Mouse (Mus musculus) embryo, embryonic 10 days (tissue): ENCODE measurements around the gene Ppef1.
"Not testable (repeated sequence)": the region's sequence is repeated elsewhere in the genome, so short reads cannot be mapped to it uniquely, and the experiment has no call there.

Experiments
- DNase-seq: peaks from one replicate; pipeline ENCODE4 v3.0.0-alpha.2; 2015; ENCODE audit warnings: low spot score

Gene Ppef1

DNA sequence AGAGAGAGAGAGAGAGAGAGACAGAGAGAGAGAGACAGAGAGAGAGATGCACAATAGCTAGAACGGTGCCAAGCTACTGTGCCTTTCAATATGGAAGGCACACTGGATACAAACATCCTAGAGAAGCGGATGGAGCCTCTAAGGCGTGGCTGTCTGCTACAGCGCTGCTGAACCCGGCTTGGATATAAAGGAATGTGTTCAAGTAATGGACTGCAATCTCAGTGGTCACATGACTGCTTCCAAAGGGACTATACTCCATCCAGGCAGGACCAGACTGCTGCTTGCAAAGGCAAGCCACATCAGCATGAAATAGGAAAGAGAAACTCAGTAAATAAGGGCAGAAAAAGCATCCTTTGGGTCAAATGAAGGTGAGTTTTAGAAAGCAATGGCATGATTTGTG lies at the start of gene Ppef1:
TSS of gene Ppef1 (minus strand) at position 116 of the 400 bp plus-strand sequence.
- DNase-seq: no peak

DNA sequence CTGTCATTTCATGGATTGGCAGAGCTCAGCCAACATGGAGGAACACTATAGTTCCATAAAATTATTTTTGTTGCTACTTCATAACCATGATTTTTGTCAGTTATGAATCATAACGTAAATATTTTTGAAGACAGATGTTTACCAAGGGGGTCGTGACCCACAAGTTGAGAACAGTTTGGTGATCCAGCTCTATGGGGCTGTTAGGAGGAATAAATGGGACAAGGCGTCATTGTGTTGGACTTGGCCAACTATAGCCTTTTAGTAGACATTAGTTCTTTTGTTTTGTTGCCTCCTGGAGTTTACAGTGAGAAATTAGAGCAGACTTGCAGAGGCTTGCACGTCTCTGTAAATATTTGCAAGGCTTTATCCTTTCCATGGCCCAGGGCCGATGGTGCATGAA lies 46.7 kb upstream of the Ppef1 start:
- no peak for DNase-seq

DNA sequence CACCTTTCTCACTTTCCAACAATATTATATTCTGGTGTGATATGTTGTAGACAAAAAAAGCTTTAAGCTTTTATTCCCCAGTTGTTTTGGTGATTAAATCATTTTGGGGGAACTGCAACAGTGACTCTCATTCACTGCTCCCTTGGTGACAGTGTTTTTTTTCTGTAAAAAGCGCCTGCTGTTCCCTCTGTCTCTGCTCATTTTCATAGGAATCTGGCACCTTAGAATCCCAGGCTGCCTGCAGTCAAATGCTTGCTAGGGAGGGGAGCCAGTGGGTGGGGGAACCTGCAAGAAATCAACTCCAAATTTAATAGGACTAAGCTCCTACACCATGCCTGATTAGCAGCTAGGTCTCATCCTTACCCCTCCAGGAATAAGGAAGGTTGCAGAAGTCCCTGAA lies 37.5 kb upstream of the Ppef1 start:
- no peak for DNase-seq

- DNase-seq: not testable (repeated sequence)
Observed at GRCm38 (mm10) chrX:160769622-160770021, 34.1 kb upstream of the Ppef1 start.

- DNase-seq: no peak
Observed at GRCm38 (mm10) chrX:160767713-160768112, 32.1 kb upstream of the Ppef1 start, which contains the start of gene Rs1. Gene Rs1, plus strand, starts transcription at chrX:160768013.

DNA sequence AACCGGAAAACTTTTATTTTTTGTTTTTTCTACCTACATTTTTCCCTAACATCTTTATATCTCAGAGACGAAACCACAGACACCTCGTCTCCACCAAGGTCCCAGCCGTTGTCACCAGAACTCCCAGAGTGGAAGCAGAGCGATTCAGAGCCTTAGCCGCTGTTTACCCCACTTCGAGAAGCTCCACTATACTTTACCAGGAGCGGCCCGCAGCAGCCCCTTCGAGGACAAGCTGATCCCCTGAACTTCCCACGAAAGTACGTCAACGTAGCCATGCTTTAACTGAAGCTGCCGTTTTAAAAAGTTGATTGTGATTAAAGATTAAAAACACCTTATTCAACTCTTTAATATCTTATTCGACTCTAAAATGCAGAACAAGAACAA lies 30.7 kb upstream of the Ppef1 start:
- DNase-seq: peak; percentile 39

DNA sequence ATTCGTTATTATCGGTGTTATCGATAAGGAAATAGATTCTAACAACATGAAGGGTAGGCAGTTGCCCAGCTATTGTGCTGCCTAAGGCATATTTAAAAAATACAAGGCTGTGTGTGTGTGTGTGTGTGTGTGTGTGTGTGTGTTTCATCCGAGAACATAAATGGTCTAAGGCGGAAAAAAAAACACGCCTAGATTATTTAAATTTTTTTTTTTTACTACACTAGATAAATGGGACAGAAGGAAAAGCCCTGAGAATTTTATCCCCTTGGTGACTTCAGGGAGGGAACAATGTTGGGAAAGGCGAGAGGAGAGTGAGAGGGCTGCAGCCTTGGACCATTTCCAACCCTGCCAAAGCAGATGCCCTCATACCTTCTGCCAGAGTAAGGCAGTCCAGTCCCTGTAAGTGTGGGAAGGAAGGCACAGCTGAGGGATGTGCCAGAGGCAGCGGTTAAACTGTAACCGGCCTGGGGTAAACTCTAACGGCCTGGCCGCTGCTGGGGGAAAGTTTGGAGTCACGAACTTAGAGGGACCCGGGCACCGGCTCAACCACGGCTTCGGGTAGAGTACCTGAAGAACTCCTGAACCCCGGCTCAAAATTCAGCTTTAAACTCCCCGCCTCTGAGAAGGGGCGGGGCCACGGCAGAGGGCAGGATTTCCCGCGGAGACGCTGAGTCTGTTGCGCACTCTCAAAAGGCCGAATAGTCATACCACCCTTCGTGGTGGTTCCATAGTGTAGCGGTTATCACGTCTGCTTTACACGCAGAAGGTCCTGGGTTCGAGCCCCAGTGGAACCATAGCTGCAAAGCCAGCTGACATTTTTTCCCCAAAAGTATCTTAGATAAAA lies 30.0 kb upstream of the Ppef1 start:
- peak; percentile 84 for DNase-seq

DNA sequence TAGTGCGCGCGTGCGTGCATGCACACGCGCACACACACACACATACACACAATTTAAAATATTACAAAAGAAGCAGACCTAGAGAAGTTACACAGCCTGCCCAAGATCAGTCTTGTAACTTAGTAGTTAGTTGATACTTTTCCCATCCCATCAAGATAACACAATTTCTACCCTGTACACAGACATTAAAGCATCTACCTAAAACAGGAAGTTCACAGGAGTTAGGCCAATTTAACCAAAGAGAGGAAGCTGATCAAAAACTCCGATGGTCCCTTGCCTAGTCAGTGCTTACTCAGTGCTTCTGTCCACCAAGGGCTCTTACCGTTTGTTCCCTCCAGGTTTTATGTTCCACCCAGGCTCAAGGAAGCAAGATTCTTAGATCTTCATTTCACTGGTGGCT lies 15.2 kb upstream of the Ppef1 start:
- no peak for DNase-seq

DNA sequence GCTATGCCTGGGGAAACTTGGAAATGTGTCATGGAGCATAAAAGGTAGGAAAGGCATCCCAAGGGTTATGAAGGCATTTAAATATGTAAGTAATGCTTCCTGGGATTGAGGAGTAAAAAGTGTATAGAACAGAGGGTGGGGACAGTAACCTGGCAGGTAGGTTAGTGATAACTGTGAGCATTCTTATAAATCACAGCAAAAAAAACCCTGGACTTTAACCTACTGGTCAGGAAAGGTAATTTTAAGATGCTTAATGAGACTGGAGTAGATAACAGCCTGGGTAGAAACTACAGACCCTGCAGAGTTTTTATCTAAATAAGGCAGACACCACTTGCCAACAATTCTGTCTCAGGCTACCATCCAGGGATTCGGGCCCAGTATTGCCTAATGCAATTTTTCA lies 13.1 kb upstream of the Ppef1 start:
- DNase-seq: no peak

DNA sequence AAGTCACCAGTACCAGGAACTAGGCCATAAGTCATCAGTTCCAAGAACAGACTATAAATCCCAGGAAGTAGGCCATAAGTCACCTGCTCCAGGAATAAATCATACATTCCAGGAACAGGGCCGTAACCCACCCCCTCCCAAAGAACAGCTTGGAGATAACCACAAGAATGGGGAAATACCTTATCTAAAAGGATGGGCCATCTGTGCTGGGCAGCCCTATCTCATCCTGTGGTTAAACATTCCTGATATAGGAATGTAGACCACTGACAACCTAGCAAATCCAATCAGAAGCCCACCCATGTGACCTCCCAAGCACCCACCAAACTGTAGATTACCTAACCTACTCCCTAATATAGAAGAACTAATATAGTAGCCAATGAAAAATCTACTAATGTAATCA lies 9.8 kb upstream of the Ppef1 start:
- DNase-seq: no peak

DNA sequence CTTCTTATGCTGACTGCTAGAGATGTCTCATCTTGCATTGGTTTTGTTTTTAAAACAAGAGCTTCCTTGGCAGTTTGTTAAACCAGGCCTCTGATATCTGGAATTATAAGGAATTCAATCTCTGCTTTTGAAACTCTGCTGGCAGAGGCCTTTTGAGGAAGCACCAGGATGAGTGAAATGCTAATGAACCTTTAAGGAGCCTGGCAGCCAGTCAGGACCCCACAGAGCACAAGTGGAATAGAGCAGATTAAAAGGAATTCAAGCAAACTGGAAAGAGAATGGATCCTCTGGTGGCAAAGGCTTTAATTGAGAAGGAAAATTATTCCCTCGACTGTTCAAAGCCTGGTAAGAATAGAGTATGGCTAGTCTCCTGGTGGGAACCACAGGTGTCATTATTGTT lies 36.4 kb downstream of the Ppef1 start:
- no peak for DNase-seq

- no peak for DNase-seq
Observed at GRCm38 (mm10) chrX:160691559-160691958, 44.0 kb downstream of the Ppef1 start.

DNA sequence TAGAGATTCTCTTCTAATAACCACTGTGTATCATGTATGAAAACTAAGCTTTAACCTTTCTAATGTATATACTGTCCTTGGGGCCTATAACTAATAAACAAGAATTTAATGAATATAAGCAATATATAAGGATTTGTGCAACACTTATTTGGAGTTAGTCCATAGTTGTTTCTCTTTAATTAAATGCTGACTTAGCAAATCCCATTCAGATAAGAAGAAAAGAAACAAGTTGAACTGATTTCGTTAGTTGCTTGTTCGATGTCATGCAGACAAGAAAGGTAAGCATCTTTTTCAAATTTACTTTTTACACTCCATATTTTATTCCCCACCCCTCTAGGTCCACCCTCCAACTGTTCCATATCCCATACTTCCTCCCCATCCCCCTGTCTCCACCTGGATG lies 45.5 kb downstream of the Ppef1 start:
- no peak for DNase-seq

DNA sequence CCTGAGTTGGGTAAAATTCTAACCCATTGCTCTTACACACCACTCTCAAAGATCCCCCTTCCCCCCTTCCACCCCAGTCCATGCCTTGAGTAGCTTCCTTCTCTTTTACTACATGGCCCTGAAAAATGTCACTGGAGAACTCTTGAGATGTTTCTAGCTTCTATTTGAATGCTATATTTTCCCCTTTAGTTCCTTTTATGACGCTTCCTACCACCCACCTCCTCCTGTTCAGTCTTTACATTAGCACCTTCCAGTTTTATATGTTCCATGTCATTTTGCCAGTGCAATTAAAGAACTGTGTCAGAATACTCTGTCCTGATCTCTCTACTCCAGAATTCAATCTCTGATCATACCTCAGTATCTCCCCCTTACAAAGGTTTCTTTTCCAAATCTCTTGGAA lies 65.6 kb downstream of the Ppef1 start:
- DNase-seq: no peak

GRCm38 (mm10) chrX:160610882-160611644 lies 124.5 kb downstream of the Ppef1 start:
- peak; percentile 12 for DNase-seq

- DNase-seq: no peak
Observed at GRCm38 (mm10) chrX:160610482-160610881, 125.1 kb downstream of the Ppef1 start.

DNA sequence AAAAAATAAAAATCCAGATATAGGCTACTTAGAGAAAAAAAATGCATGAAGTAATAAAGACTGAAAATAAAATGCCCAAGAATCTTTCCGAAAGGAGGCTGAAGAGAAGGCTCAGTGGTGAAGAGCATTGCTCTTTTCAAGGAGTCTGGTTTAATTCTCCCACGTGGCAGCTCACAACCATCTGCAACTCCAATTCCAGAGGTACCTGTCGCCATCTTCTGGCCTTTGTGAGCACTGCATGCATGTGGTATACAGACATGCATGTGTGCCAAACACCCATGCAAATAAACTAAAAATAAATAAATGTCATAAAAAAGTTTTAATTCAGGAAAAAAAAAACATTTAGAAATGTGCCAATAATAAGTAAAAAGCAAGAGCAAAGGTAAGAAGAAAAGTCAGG lies 125.7 kb downstream of the Ppef1 start:
- peak; percentile 71 for DNase-seq

DNA sequence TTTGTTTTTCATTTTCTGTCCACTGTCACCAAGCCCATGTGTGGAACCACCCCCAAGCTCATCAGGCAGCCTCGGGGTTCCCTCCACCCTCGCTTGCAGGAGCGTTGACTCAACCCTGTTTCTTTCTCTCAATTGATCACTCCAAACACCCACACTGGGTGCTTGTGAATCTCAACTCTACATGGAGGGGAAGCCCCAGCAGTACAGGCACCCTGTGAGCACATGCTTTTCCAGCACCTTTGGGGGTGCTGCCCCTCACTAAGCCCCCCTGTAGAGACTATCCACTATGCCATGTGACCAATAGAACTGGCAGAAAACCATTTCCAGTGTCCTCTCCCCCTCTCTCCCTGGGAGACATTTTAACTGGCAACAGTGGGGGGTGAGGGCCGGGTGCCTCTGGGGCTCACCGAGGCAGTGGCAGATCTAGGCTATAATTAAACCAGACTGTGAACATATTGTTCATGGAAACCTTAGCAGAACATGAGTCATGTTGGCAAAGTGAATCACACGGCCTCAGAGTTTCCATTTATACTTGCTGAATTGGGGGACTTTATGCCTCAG lies 131.5 kb downstream of the Ppef1 start:
- DNase-seq: no peak

- no peak for DNase-seq
Observed at GRCm38 (mm10) chrX:160603316-160603715, 132.2 kb downstream of the Ppef1 start.

DNA sequence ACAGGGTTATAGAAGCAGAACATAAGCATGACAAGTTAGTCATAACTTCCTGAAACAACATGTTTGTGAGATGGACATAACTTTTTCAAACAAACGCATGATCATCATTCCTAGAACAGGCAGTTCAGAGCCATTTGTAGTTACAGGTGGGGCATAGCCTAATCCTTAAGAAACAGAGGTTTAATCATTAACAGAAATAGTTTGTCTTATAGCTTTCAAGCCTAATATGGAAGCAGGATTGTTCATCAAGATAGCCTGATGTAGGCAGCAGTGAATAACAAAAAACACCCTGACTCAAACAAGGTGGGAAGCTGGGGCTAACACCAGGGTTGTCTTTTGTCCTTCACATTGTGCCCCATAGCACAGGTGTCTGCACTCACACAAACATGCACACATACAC lies 132.8 kb downstream of the Ppef1 start:
- DNase-seq: no peak

DNA sequence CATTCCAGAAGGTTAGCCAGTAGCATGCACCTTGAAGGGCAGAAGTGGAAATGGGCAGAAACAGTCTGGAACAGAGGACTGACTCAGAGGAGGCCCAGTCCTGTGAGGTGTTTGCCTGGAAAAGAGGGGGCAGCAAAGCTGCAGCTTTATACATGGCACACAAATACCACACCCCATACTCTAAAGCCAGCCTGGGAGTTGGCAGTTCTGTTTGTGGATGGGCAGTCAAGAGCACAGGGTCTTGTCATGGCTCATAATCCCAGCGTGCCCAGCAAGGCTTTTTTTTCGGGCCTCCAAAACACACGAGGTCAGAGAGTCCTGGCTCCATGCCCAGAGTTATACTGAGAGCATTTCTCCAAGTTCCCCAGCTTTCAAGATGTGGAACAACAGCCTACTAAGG lies 134.5 kb downstream of the Ppef1 start:
- no peak for DNase-seq

DNA sequence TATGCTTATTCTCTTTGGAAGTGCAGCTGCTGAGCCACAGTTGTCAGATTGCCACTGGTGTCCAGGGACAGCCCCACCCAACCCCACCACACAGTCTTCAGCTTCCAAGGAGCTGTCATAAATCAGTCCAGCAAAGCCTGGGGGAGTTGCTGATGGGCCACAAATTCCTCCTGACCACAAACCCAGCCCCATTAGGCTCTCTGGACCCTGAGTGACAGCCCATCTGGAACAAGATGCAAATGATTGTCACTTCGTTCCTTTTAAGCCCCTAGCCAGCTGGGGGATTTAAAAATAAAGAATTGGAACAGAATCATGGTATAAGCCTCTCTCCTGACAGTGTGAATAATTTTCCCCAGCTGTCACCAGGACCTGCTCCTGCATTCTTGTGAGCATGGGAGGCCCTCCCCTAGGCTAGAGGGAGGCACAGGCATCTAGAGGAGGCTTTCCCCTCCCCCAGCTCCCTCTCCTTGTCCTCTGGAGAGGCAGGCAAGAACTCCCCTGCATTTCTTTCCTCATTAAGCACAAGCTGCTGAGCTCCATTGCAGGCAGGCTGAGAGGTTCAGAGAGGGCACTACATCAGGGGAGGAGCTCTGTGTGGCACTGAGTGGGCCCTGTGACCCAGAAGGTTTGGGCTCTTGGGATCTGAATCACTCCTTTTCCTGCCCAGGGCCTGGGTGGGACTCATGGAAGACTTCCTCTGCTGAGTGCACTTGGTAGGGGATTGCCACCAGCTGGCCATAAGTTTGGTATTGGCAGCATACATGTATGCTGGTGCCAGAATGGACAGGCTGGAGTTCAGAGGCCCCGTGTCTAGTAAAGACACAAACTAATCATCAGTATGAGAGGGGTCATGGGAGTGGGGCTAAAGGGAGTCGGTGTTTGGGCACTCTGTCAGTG lies 136.8 kb downstream of the Ppef1 start:
- DNase-seq: peak; percentile 56
